Mouse (Mus musculus) liver, embryonic 12.5 days (tissue): ENCODE data around the gene Nxt1. TPM values are rescaled to one million over a fixed set of nuclear protein-coding genes. Genes with fewer than 3 reads are reported as not detected.

Experiments
- ATAC-seq: fragments of 200-750 bp; cut with Nextera tagmentation; 2 replicates; pipeline ENCODE4 v1.8.0; 2017; ENCODE audit warnings: moderate number of reproducible peaks, mild to moderate bottlenecking, moderate library complexity
- H3K27ac ChIP-seq: fragments of 300-500 bp; sonication (generic); 2 replicates; pipeline ENCODE4 v1.5.1; 2016; ENCODE audit warnings: mild to moderate bottlenecking
- H3K27me3 ChIP-seq: fragments of 300-500 bp; sonication (generic); replicated peaks from 2 replicates; pipeline ENCODE4 v1.6.1; 2016; ENCODE audit warnings: mild to moderate bottlenecking, moderate library complexity
- H3K36me3 ChIP-seq: fragments of 300-500 bp; sonication (generic); 2 replicates; pipeline ENCODE4 v1.6.1; 2016; ENCODE audit warnings: mild to moderate bottlenecking, moderate library complexity
- H3K4me1 ChIP-seq: fragments of 300-500 bp; sonication (generic); 2 replicates; pipeline ENCODE4 v1.6.1; 2016
- H3K4me2 ChIP-seq: fragments of 300-500 bp; sonication (generic); 2 replicates; pipeline ENCODE4 v1.6.1; 2016; ENCODE audit warnings: mild to moderate bottlenecking, moderate library complexity
- H3K4me3 ChIP-seq: fragments of 300-500 bp; sonication (generic); 2 replicates; pipeline ENCODE4 v1.5.1; 2016; ENCODE audit warnings: mild to moderate bottlenecking, moderate library complexity
- H3K9ac ChIP-seq: fragments of 300-500 bp; sonication (generic); 2 replicates; pipeline ENCODE4 v1.6.1; 2016; ENCODE audit warnings: mild to moderate bottlenecking, moderate library complexity
- H3K9me3 ChIP-seq: fragments of 300-500 bp; sonication (generic); replicated peaks from 2 replicates; pipeline ENCODE4 v1.6.1; 2016; ENCODE audit warnings: mild to moderate bottlenecking, moderate library complexity
- WGBS: fragments of 180-500 bp; shearing (Covaris S2); methylation state at CpG from one replicate; pipeline ENCODE4 v1.1.7; 2016; ENCODE audit not compliant: insufficient replicate concordance; 5-methylcytosine and 5-hydroxymethylcytosine counted together
- polyA plus RNA-seq: library from polyadenylated mRNA; unstranded; fragments of >200 nt; fragmentation: Nextera tagmentation; extraction: Ambion mirVana; gene quantifications from 2 replicates; pipeline ENCODE4 v1.2.1, GENCODE M21; 2016

Gene Nxt1
- 72.2 TPM in 2 replicates for polyA plus RNA-seq

GRCm38 (mm10) chr2:148672199-148673096, at the start of gene Nxt1:
Gene Nxt1, plus strand, starts transcription at chr2:148672601.
- Histone ChIP-seq H3K4me2 (peak within 1 kb of the TSS; percentile 83), H3K27me3 (no peaks in the 10 kb centered on the region), H3K27ac (peak within 1 kb of the TSS; percentile 88), H3K9me3 (no peaks in the 10 kb centered on the region), H3K4me3 (peak within 1 kb of the TSS; percentile 91), H3K36me3 (peaks cover 34% of the 10 kb centered on the region), H3K9ac (peak within 1 kb of the TSS; percentile 93), H3K4me1 (peaks cover 44% of the 10 kb centered on the region)
- ATAC-seq: peak; percentile 100
- WGBS: under 1% methylated on average over 58 of the region's 58 CpGs

- no peaks in the 10 kb centered on the region for H3K4me1 ChIP-seq
- 55% methylated on average over 2 of the region's 2 CpGs for WGBS
- H3K36me3 ChIP-seq: no peaks in the 10 kb centered on the region
- H3K9ac ChIP-seq: no peak overlapping the region
- no peak for ATAC-seq
- H3K4me2 ChIP-seq: no peak overlapping the region
- no peaks in the 10 kb centered on the region for H3K9me3 ChIP-seq
- H3K27ac ChIP-seq: no peak overlapping the region
- H3K4me3 ChIP-seq: no peak overlapping the region
- no peaks in the 10 kb centered on the region for H3K27me3 ChIP-seq
Observed at GRCm38 (mm10) chr2:148623067-148623466, 49.3 kb upstream of the Nxt1 start.

DNA sequence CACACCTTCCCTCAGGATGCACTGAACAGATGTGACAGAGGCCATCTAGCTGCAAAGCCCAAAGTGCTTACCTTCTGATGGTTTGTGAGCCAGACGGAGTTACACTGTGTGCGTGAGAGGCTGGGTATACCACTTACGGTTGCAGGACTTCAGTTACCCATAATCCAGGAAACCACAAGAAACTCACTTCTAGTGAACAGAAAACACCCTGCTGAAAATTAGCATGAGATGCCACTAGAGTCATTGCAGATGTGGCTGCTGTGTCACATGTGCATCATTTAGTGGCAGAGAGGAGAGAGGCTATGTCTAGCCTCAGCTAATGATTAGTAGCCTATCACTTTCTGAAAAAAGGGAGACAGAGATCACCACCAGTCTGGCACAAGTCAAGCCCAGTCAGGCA, 47.9 kb upstream of the Nxt1 start:
- H3K4me3 ChIP-seq: no peak overlapping the region
- H3K36me3 ChIP-seq: no peaks in the 10 kb centered on the region
- H3K9me3 ChIP-seq: no peaks in the 10 kb centered on the region
- 57% methylated on average over 3 of the region's 3 CpGs for WGBS
- H3K4me1 ChIP-seq: no peaks in the 10 kb centered on the region
- ATAC-seq: no peak
- no peak overlapping the region for H3K4me2 ChIP-seq
- H3K27ac ChIP-seq: no peak overlapping the region
- no peaks in the 10 kb centered on the region for H3K27me3 ChIP-seq
- H3K9ac ChIP-seq: no peak overlapping the region

DNA sequence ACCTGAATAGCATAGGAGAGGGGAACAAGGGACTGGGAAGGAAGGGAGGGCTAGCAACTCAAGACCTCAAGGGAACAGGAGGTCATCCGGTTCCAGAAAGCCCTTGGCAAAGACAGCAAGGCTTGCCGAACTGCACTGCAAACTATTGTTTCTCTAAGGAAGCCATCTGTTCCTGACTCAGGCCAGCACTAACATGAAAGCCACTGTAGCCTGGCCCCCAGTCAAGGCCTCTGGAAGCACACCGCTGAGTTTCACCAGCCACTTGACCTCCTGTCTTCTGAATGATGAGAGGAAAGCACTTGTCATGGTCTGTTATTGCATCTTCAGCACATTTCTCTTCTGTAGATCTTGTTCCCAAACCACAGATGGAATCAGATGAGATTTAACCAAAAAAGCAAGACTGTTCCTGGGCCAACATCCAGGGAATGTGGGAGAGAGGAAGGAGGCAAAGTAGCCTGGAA, 45.4 kb upstream of the Nxt1 start:
- no peak overlapping the region for H3K4me3 ChIP-seq
- no peak overlapping the region for H3K4me2 ChIP-seq
- H3K36me3 ChIP-seq: no peaks in the 10 kb centered on the region
- no peaks in the 10 kb centered on the region for H3K27me3 ChIP-seq
- H3K4me1 ChIP-seq: no peaks in the 10 kb centered on the region
- WGBS: 62% methylated on average over 3 of the region's 3 CpGs
- no peak overlapping the region for H3K27ac ChIP-seq
- ATAC-seq: no peak
- H3K9ac ChIP-seq: no peak overlapping the region
- no peaks in the 10 kb centered on the region for H3K9me3 ChIP-seq

DNA sequence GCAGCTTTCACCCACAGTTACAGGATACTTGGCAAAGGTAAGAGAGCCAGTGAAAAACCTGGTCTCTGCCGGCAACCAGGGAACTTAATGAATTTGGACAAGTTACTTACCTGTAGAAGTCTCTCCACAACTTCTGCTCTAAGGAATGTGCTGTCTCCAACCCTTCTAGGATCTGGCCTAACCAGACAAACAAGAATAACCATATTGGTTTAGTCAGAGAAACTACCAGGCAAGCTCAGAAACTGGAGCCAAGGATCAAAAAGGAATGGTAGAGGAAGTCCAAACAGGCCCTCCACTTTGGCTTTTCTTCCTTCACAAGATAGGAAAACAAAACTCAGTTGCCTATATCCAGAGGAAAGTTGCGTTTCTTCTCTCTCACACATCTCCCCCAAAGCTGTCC, 41.4 kb upstream of the Nxt1 start:
- WGBS: 73% methylated on average over 2 of the region's 2 CpGs

DNA sequence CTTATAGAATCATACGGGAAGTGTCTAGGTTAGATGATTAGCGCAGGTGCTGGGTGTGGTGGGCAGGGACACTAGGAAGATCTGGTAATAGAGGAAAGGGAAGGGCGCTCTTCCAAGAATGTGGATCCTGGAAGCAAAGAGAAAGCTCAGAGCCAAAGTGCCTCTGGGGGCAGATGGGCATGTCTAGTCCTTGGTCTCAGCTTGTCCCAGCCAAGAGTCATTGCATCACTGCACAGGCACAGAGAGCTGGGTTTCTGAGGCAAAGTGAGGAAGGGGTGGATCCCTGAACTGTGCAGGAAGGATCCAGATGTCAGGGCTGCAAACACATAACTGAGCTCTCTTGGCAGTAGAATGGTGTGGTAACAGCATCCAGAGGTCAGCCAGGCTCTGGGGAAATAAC, 40.8 kb upstream of the Nxt1 start:
- no peaks in the 10 kb centered on the region for H3K4me1 ChIP-seq
- no peaks in the 10 kb centered on the region for H3K27me3 ChIP-seq
- 82% methylated on average over 3 of the region's 3 CpGs for WGBS
- no peak overlapping the region for H3K4me2 ChIP-seq
- H3K9ac ChIP-seq: no peak overlapping the region
- H3K27ac ChIP-seq: no peak overlapping the region
- no peak for ATAC-seq
- no peak overlapping the region for H3K4me3 ChIP-seq
- no peaks in the 10 kb centered on the region for H3K36me3 ChIP-seq
- H3K9me3 ChIP-seq: no peaks in the 10 kb centered on the region

More for the DNA sequence above, 41.4 kb upstream of the Nxt1 start:
- no peak overlapping the region for H3K9ac ChIP-seq
- H3K4me2 ChIP-seq: no peak overlapping the region
- H3K27ac ChIP-seq: no peak overlapping the region
- H3K4me1 ChIP-seq: no peaks in the 10 kb centered on the region
- no peaks in the 10 kb centered on the region for H3K9me3 ChIP-seq
- H3K4me3 ChIP-seq: no peak overlapping the region
- no peaks in the 10 kb centered on the region for H3K27me3 ChIP-seq
- no peaks in the 10 kb centered on the region for H3K36me3 ChIP-seq
- ATAC-seq: no peak

- no peak overlapping the region for H3K4me2 ChIP-seq
- H3K9ac ChIP-seq: no peak overlapping the region
- H3K4me3 ChIP-seq: no peak overlapping the region
- H3K4me1 ChIP-seq: no peaks in the 10 kb centered on the region
- H3K36me3 ChIP-seq: no peaks in the 10 kb centered on the region
- no peaks in the 10 kb centered on the region for H3K9me3 ChIP-seq
- ATAC-seq: no peak
- no peak overlapping the region for H3K27ac ChIP-seq
- 69% methylated on average over 4 of the region's 4 CpGs for WGBS
- H3K27me3 ChIP-seq: no peaks in the 10 kb centered on the region
Observed at GRCm38 (mm10) chr2:148634466-148634865, 37.9 kb upstream of the Nxt1 start.

GRCm38 (mm10) chr2:148642610-148643370, 29.6 kb upstream of the Nxt1 start:
- H3K9ac ChIP-seq: no peak overlapping the region
- H3K4me3 ChIP-seq: no peak overlapping the region

GRCm38 (mm10) chr2:148644421-148645000, 27.9 kb upstream of the Nxt1 start:
- Histone ChIP-seq H3K4me1 (no peaks in the 10 kb centered on the region), H3K9ac (no peak overlapping the region), H3K27ac (no peak overlapping the region), H3K27me3 (no peaks in the 10 kb centered on the region), H3K4me2 (no peak overlapping the region), H3K4me3 (no peak overlapping the region), H3K9me3 (no peaks in the 10 kb centered on the region), H3K36me3 (no peaks in the 10 kb centered on the region)
- 70% methylated on average over 6 of the region's 6 CpGs for WGBS
- no peak for ATAC-seq

More at GRCm38 (mm10) chr2:148642610-148643370, 29.6 kb upstream of the Nxt1 start:
- WGBS: 38% methylated on average over 1 of the region's 1 CpGs
- no peak for ATAC-seq
- Histone ChIP-seq H3K4me2 (no peak overlapping the region), H3K27ac (no peak overlapping the region), H3K36me3 (no peaks in the 10 kb centered on the region), H3K4me1 (no peaks in the 10 kb centered on the region), H3K27me3 (no peaks in the 10 kb centered on the region), H3K9me3 (no peaks in the 10 kb centered on the region)

- WGBS: 49% methylated on average over 3 of the region's 3 CpGs
- Histone ChIP-seq H3K27me3 (no peaks in the 10 kb centered on the region), H3K9ac (no peak overlapping the region), H3K27ac (no peak overlapping the region), H3K4me3 (no peak overlapping the region), H3K36me3 (no peaks in the 10 kb centered on the region), H3K4me2 (no peak overlapping the region), H3K9me3 (no peaks in the 10 kb centered on the region), H3K4me1 (no peaks in the 10 kb centered on the region)
- no peak for ATAC-seq
Observed at GRCm38 (mm10) chr2:148650587-148651357, 21.6 kb upstream of the Nxt1 start.

DNA sequence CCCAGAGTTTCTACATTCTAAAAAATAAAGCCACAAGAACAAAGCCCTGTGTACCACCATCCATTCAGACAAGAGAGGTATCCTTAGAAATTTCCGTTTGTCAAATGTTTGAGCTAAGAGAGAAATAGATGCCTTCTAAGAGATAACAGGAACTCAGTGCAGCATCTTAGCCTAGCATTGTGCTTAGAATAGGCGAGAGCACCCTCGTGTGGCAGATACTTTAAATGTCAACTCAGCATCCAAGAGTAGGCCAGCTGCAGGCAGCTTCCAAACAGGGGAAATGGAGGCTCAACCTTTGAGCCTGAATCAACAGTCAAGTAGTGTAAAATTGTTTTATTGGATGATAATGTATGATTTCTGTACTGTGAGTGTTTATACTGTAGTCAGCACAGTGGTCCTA, 17.4 kb upstream of the Nxt1 start:
- Histone ChIP-seq H3K9ac (no peak overlapping the region), H3K4me3 (no peak overlapping the region), H3K4me1 (no peaks in the 10 kb centered on the region), H3K27me3 (no peaks in the 10 kb centered on the region), H3K36me3 (no peaks in the 10 kb centered on the region), H3K4me2 (no peak overlapping the region), H3K9me3 (no peaks in the 10 kb centered on the region), H3K27ac (no peak overlapping the region)
- ATAC-seq: peak; percentile 58; the same call in 1 of the 2 replicates
- under 1% methylated on average over 3 of the region's 3 CpGs for WGBS
